Mouse (Mus musculus) heart, embryonic 13.5 days (tissue): Measurements from ENCODE around the gene 1700034I23Rik. TPM values are rescaled to one million over a fixed set of nuclear protein-coding genes. Genes with fewer than 3 reads are reported as not detected.

Source experiments
- polyA plus RNA-seq: library from polyadenylated mRNA; unstranded; fragments of >200 nt; fragmentation: Nextera tagmentation; extraction: Ambion mirVana; gene quantifications from 2 replicates; pipeline ENCODE4 v1.2.1, GENCODE M21; 2015

Gene 1700034I23Rik
- polyA plus RNA-seq, 1 experiment from 2014 or later = 0.15 TPM

Other genes with a start within 250 kb of the 1700034I23Rik start
- 0.66 and 1.1 TPM in 2 replicates for gene Slc25a31, start 193.7 kb downstream of the 1700034I23Rik start, polyA plus RNA-seq
- 25.8 and 28.0 TPM in 2 replicates for gene Hspa4l, start 158.0 kb downstream of the 1700034I23Rik start, polyA plus RNA-seq
- 32.3 and 39.3 TPM in 2 replicates for gene Plk4, start 102.5 kb downstream of the 1700034I23Rik start, polyA plus RNA-seq
- gene Mfsd8, start 55.7 kb downstream of the 1700034I23Rik start, polyA plus RNA-seq = 5.3 and 5.5 TPM in 2 replicates
- gene Abhd18, start 55.6 kb downstream of the 1700034I23Rik start, polyA plus RNA-seq = 13.7 and 14.3 TPM in 2 replicates
- gene Larp1b, start 47.3 kb upstream of the 1700034I23Rik start, polyA plus RNA-seq = 10.0 and 11.3 TPM in 2 replicates
- gene Pgrmc2, start 180.5 kb upstream of the 1700034I23Rik start, polyA plus RNA-seq = 43.0 and 44.4 TPM in 2 replicates